29 mouse cellular contexts compared by ENCODE assay signal in the genomic region with DNA sequence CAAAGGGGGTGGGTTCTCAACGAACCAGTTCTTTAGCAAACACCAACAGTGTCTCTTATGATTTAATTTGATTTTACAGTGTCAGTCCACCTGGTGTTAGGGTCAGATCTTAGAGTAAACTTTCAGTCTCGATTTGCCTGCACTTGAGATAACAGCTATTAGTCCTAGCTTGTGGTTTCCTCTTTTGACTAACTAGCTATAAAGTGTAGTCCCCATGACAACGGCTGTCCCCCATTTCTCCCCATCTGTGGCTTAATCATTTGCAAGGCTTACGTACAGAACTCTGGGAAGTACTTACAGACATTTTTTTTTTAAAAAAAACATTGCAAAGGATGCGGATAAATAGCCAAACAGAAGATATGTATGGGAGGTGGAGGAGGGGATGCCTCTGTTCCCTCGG. TPM values are rescaled to one million over a fixed set of nuclear protein-coding genes. Genes with fewer than 3 reads are reported as not detected.
DNase-seq lines count a peak whose midpoint lies in the region; ATAC-seq and TF ChIP-seq lines count a peak whose summit lies in the region.
"Had no signal": no experiment of that assay in that cellular context is flagged by ENCODE, and none has a peak within 500 bp of the region (broad histone marks: within the 10 kb centered on the region; RNA-seq: fewer than 3 reads in every experiment).

No protein-coding gene starts in this region.

- no peak for TF ChIP-seq RAD21 in MEL (IDR thresholded peaks at IDR 0.05; ENCODE audit: low read depth, low read length)

- no peak overlapping the region for H3K4me2 ChIP-seq in stomach, postnatal 0 days (replicated peaks; ENCODE audit: low read depth)
- H3K4me2 ChIP-seq: embryonic facial prominence, embryonic 15.5 days; forebrain, embryonic 15.5 days; liver, embryonic 13.5 days; midbrain, embryonic 15.5 days; neural tube, embryonic 13.5 days; stomach, embryonic 15.5 days had no signal

- peak overlapping the region; percentile 56 for H3K27ac ChIP-seq in kidney, adult 2 months (ENCODE audit: insufficient read depth, low read depth, low read length)
- no peak overlapping the region for H3K27ac ChIP-seq in MEL (ENCODE audit: control insufficient read depth, low read depth, low read length)
- H3K27ac ChIP-seq in embryonic facial prominence, embryonic 10.5 days (replicated peaks) = no peak overlapping the region
- no peak overlapping the region for H3K27ac ChIP-seq in stomach, postnatal 0 days (replicated peaks)
- H3K27ac ChIP-seq: embryonic facial prominence, embryonic 15.5 days; forebrain, embryonic 15.5 days; heart, embryonic 10.5 days; hindbrain, embryonic 10.5 days; liver, embryonic 13.5 days; midbrain, embryonic 15.5 days; neural tube, embryonic 13.5 days; stomach, embryonic 15.5 days had no signal

- H3K4me3 ChIP-seq in kidney, adult 2 months (ENCODE audit: insufficient read depth, low read depth, low read length) = no peak overlapping the region
- H3K4me3 ChIP-seq in MEL (ENCODE audit: control insufficient read depth in 1 of 2, insufficient read depth in 1 of 2, low read depth in 2 of 2, low read length in 2 of 2) = no peak overlapping the region
- H3K4me3 ChIP-seq in embryonic facial prominence, embryonic 10.5 days = no peak overlapping the region
- no peak overlapping the region for H3K4me3 ChIP-seq in stomach, postnatal 0 days (ENCODE audit: low read depth, low read length)
- H3K4me3 ChIP-seq: embryonic facial prominence, embryonic 15.5 days; forebrain, embryonic 15.5 days; heart, embryonic 10.5 days; hindbrain, embryonic 10.5 days; liver, embryonic 13.5 days; midbrain, embryonic 15.5 days; myocyte; neural tube, embryonic 13.5 days; stomach, embryonic 15.5 days had no signal

- DNase-seq in kidney, adult 2 months = no peak
- DNase-seq in kidney, postnatal 36 days = no peak
- DNase-seq in A20 (ENCODE audit: low read depth, low spot score) = peak; percentile 48
- peak; percentile 85 for DNase-seq in MEL (ENCODE audit: low read depth, low spot score)
- no peak for DNase-seq in cerebellum, adult 9-11 months
- no peak for DNase-seq in embryonic facial prominence, embryonic 10.5 days (ENCODE audit: low spot score)
- no peak for DNase-seq in stomach, postnatal 0 days (ENCODE audit: low spot score)
- DNase-seq: adrenal gland, adult 2 months; cerebellum, adult 2 months; cerebellum, postnatal 36 days; kidney, adult 11 months; kidney, postnatal 25 days; liver, embryonic 13.5 days; lung, adult 2 months; lung, postnatal 36 days; right cerebral cortex, adult 18-20 months; thymus, adult 2 months; thymus, postnatal 4 days had no signal

- no peak for TF ChIP-seq CTCF in kidney, adult 2 months (conservative IDR thresholded peaks at IDR 0.05; ENCODE audit: insufficient read depth, insufficient read length, low read depth, low read length)
- no peak for TF ChIP-seq CTCF in MEL (IDR thresholded peaks at IDR 0.05 in 2 of 3, conservative IDR thresholded peaks at IDR 0.05 in 1 of 3; ENCODE audit: control insufficient read depth in 1 of 3, insufficient read depth in 1 of 3, low read depth in 2 of 3, low read length in 3 of 3, poor library complexity in 1 of 3, severe bottlenecking in 1 of 3)
- TF ChIP-seq CTCF in stomach, postnatal 0 days (IDR thresholded peaks at IDR 0.05; ENCODE audit: low read depth) = no peak

- TF ChIP-seq EP300 in MEL (IDR thresholded peaks at IDR 0.05; ENCODE audit: low read depth in 1 of 2, low read length in 2 of 2) = peak; percentile 54 to 69; a peak in 2 of 4 replicates
- TF ChIP-seq EP300 in stomach, postnatal 0 days (optimal IDR thresholded peaks at IDR 0.05) = no peak

- 25% methylated on average over 6 of the region's 6 CpGs for WGBS in kidney, adult 2 months
- WGBS in embryonic facial prominence, embryonic 10.5 days = 59% methylated on average over 6 of the region's 6 CpGs
- 56% methylated on average over 6 of the region's 6 CpGs for WGBS in stomach, postnatal 0 days

- H3K79me2 ChIP-seq in MEL (ENCODE audit: control insufficient read depth, insufficient read depth, low read length, poor library complexity) = no peaks in the 10 kb centered on the region

- H3K4me1 ChIP-seq in kidney, adult 2 months (ENCODE audit: control insufficient read depth, insufficient read depth, low read length) = peaks cover 21% of the 10 kb centered on the region; the same call in 1 of the 2 replicates
- peaks cover 6 to 19% of the 10 kb centered on the region in 2 experiments for H3K4me1 ChIP-seq in MEL (ENCODE audit: control insufficient read depth in 1 of 2, insufficient read depth in 2 of 2, low read length in 2 of 2)
- peaks cover 20% of the 10 kb centered on the region for H3K4me1 ChIP-seq in embryonic facial prominence, embryonic 10.5 days
- no peaks in the 10 kb centered on the region for H3K4me1 ChIP-seq in stomach, postnatal 0 days (replicated peaks; ENCODE audit: control insufficient read depth, insufficient read depth)
- H3K4me1 ChIP-seq: embryonic facial prominence, embryonic 15.5 days; forebrain, embryonic 15.5 days; midbrain, embryonic 15.5 days; neural tube, embryonic 13.5 days; stomach, embryonic 15.5 days had no signal

- no peak overlapping the region for H3K9ac ChIP-seq in MEL (ENCODE audit: control insufficient read depth, low read depth, low read length, poor library complexity, severe bottlenecking)
- H3K9ac ChIP-seq in stomach, postnatal 0 days (ENCODE audit: low read length) = no peak overlapping the region
- H3K9ac ChIP-seq: embryonic facial prominence, embryonic 15.5 days; forebrain, embryonic 15.5 days; liver, embryonic 13.5 days; midbrain, embryonic 15.5 days; neural tube, embryonic 13.5 days; stomach, embryonic 15.5 days had no signal

- no peaks in the 10 kb centered on the region for H3K9me3 ChIP-seq in MEL (replicated peaks; ENCODE audit: insufficient read depth, low read length)
- no peaks in the 10 kb centered on the region for H3K9me3 ChIP-seq in embryonic facial prominence, embryonic 10.5 days
- no peaks in the 10 kb centered on the region for H3K9me3 ChIP-seq in stomach, postnatal 0 days (ENCODE audit: control insufficient read depth, low read length)
- H3K9me3 ChIP-seq: embryonic facial prominence, embryonic 15.5 days; forebrain, embryonic 15.5 days; heart, embryonic 10.5 days; hindbrain, embryonic 10.5 days; liver, embryonic 13.5 days; midbrain, embryonic 15.5 days; neural tube, embryonic 13.5 days; stomach, embryonic 15.5 days had no signal

- H3K27me3 ChIP-seq in kidney, adult 2 months (replicated peaks; ENCODE audit: control insufficient read depth, insufficient read depth, low read length) = no peaks in the 10 kb centered on the region
- H3K27me3 ChIP-seq in MEL (ENCODE audit: control insufficient read depth in 1 of 2, insufficient read depth in 2 of 2, low read length in 2 of 2) = no peaks in the 10 kb centered on the region
- peaks cover 99% of the 10 kb centered on the region for H3K27me3 ChIP-seq in embryonic facial prominence, embryonic 10.5 days (replicated peaks; ENCODE audit: low read depth, poor library complexity, severe bottlenecking)
- no peaks in the 10 kb centered on the region for H3K27me3 ChIP-seq in stomach, postnatal 0 days (ENCODE audit: control insufficient read depth, insufficient read depth, low read length)
- H3K27me3 ChIP-seq: Patski; stomach, embryonic 15.5 days had no signal

- H3K36me3 ChIP-seq in kidney, adult 2 months (ENCODE audit: control insufficient read depth, insufficient read depth, low read length) = no peaks in the 10 kb centered on the region
- H3K36me3 ChIP-seq in MEL (ENCODE audit: control insufficient read depth in 1 of 2, insufficient read depth in 2 of 2, low read length in 2 of 2) = peaks cover 0 to 25% of the 10 kb centered on the region in 2 experiments; a peak in 3 of 4 replicates
- no peaks in the 10 kb centered on the region for H3K36me3 ChIP-seq in embryonic facial prominence, embryonic 10.5 days (replicated peaks)
- H3K36me3 ChIP-seq in stomach, postnatal 0 days (ENCODE audit: control insufficient read depth, insufficient read depth, low read length) = no peaks in the 10 kb centered on the region
- H3K36me3 ChIP-seq: embryonic facial prominence, embryonic 15.5 days; forebrain, embryonic 15.5 days; heart, embryonic 10.5 days; hindbrain, embryonic 10.5 days; liver, embryonic 13.5 days; midbrain, embryonic 15.5 days; neural tube, embryonic 13.5 days; stomach, embryonic 15.5 days had no signal

- TF ChIP-seq POLR2A in kidney, adult 2 months (IDR thresholded peaks at IDR 0.05; ENCODE audit: low read depth, low read length) = no peak
- no peak for TF ChIP-seq POLR2A in MEL (IDR thresholded peaks at IDR 0.05; ENCODE audit: control insufficient read depth in 1 of 2, insufficient read depth in 1 of 2, low read depth in 1 of 2, low read length in 2 of 2, poor library complexity in 1 of 2)

- ATAC-seq in hematopoietic stem cell, adult 5-6 weeks (replicated peaks in 1 of 2; ENCODE audit: insufficient read depth in 1 of 2, low FRiP score in 2 of 2, low TSS enrichment in 1 of 2, low read depth in 1 of 2, poor library complexity in 2 of 2, severe bottlenecking in 2 of 2) = peak; percentile 82 to 97
- ATAC-seq in stomach, postnatal 0 days (ENCODE audit: low FRiP score, low TSS enrichment) = no peak
- ATAC-seq: forebrain, embryonic 15.5 days; hindbrain, embryonic 16.5 days; midbrain, embryonic 15.5 days; Patski had no signal

TF ChIP-seq in MEL, 35 proteins besides CTCF, POLR2A, EP300 and RAD21 (continues in another document):
- TF ChIP-seq TAL1 (IDR thresholded peaks at IDR 0.05; ENCODE audit: low read length) (peak; percentile 49), ETS1 (IDR thresholded peaks at IDR 0.05; ENCODE audit: low read depth, low read length) (peak; percentile 45; the same call in 1 of the 2 replicates), ZNF384 (IDR thresholded peaks at IDR 0.05; ENCODE audit: low read depth, low read length) (peak; percentile 70), CHD1 (IDR thresholded peaks at IDR 0.05; ENCODE audit: low read depth, low read length) (no peak)

RNA-seq across cellular contexts. Expression of a gene that starts 28.1 kb away (rescaled TPM):
- polyA plus RNA-seq in kidney, adult 2 months (2012; rRNA removed) = 4.5 and 6.0 TPM in 2 replicates
- total RNA-seq in MEL (2012; rRNA removed) = 20.7 and 21.1 TPM in 2 replicates
- polyA plus RNA-seq in MEL (2012; ENCODE audit: insufficient read depth in 1 of 2, insufficient read length in 2 of 2, low read depth in 1 of 2, low replicate concordance in 2 of 2, missing spikeins in 1 of 2) = 10 to 100 TPM in 1 of 2 experiments, not detected in 1; 16.3 TPM
- total RNA-seq in hematopoietic stem cell, adult 5-6 weeks (2017) = 26.4 and 29.1 TPM in 2 replicates
- polyA plus RNA-seq in embryonic facial prominence, embryonic 10.5 days (2016; fragmentation: Nextera tagmentation; extraction: Ambion mirVana) = 12.3 and 14.7 TPM in 2 replicates
- polyA plus RNA-seq in stomach, postnatal 0 days (2015; fragmentation: Nextera tagmentation; extraction: Ambion mirVana) = 17.5 and 18.4 TPM in 2 replicates

RNA-seq across cellular contexts. Expression of a gene that starts 28.3 kb away (rescaled TPM):
- polyA plus RNA-seq in kidney, adult 2 months (2012; rRNA removed) = 7.9 and 11.0 TPM in 2 replicates
- total RNA-seq in MEL (2012; rRNA removed) = 49.9 and 53.2 TPM in 2 replicates
- 10 to 100 TPM in 1 of 2 experiments, not detected in 1; 48.8 TPM for polyA plus RNA-seq in MEL (2012; ENCODE audit: insufficient read depth in 1 of 2, insufficient read length in 2 of 2, low read depth in 1 of 2, low replicate concordance in 2 of 2, missing spikeins in 1 of 2)
- total RNA-seq in hematopoietic stem cell, adult 5-6 weeks (2017) = 43.6 and 64.7 TPM in 2 replicates
- 52.7 and 55.4 TPM in 2 replicates for polyA plus RNA-seq in embryonic facial prominence, embryonic 10.5 days (2016; fragmentation: Nextera tagmentation; extraction: Ambion mirVana)
- polyA plus RNA-seq in stomach, postnatal 0 days (2015; fragmentation: Nextera tagmentation; extraction: Ambion mirVana) = 29.8 and 32.3 TPM in 2 replicates

Comparison
In these comparisons a context has a peak if more than half of its experiments do, and no peak if none do; other contexts are left out.
1. DNase-seq: peak in A20 (single experiment) and MEL (single experiment); none in kidney, adult 2 months (single experiment), kidney, postnatal 36 days (0 of 2), cerebellum, adult 9-11 months (single experiment), embryonic facial prominence, embryonic 10.5 days (single experiment) and stomach, postnatal 0 days (single experiment).